Mouse (Mus musculus) retina, adult 2 months (tissue): Measurements from ENCODE around the gene Cpxcr1.

Experiments used
- DNase-seq: peaks from one replicate; pipeline ENCODE4 v3.0.0-alpha.2; 2012; ENCODE audit warnings: low read depth, low spot score

Cpxcr1 gene

DNA sequence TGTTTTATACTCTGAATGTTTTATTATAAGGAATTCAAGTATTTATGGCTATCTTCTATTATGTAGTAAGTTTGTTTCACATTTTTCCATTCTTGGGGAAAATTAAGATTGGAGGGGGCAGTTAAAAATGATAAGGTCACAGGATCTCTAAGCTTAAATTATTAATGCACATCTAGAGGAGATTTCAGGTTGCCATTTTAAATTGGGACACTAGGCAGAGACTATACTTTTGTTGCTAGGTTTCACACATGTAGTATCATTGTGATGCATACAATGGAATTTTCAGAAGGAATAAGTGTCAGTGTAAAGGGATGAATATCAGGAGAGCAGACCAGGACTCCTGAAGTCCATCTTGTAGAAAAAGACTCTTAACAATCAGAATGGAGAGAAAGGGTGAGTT, at the start of gene Cpxcr1:
Gene Cpxcr1, plus strand, starts transcription at position 301 of the 400 bp plus-strand sequence.
- DNase-seq = no peak
